Mouse (Mus musculus): Measurements from ENCODE around the gene Ddn.

Ddn gene

DNA sequence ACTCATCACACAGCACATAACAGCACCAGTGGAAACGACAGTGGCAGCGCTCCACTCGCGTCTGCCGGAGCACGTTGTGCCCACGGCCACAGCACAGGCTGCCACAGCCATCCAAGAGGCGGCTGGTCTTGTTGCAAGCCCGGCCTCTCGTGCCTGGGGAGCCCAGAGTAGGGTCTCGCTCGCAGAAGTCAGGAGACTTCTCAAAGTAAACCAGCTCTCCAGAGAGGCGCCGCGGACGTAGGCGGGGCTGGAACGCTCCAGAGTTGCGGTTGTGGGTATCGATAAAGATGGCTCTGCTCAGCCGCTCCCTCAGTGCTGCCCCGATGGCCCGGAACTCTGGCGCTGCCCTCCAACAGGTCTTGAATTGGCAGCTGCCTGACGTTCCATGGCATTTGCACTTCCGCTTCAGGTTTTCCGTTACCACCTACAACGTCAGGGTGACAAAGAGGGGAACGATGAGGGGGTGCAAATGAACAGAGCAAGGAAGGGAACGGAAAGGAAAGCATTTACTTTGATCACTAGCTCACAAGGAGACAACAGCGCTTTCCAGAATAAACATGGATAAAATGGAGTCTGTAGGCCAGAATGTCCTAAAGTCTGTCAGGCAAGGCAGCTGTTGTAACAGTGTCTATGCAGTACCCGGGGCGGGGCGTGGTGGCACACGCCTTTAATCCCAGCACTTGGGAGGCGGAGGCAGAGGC, 36.6 kb downstream of the Ddn start:
- peak; percentile 78 for DNase-seq (ENCODE audit: low read depth)

DNA sequence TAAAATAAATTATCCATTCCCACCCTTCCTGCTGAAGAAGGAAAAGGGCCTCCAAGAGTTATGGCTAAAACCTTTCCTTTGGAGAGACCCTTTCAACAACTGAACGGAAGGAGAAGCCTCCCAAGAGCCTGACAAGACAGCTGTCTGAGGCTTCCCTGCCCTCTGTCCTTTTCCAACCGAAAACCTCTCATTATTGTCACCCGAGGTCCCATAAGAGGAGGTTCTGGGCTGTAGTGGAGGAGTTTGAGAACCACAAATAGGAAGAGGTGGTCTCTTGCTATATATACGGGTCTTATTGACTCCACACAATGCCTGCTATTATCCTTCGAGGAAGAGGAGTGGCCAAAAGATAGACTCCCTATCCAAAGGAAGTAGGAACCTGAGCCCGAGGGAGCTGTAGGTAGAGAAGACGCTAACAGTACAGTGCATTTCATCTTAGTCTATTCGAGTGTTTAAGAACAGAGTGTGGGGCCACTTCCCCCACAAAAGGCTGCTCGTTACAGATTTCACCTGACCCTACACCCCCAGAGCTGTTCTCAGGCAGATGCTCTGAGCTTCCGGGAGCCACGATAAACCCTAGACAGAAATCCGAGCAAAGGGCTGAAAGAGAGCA, 37.4 kb downstream of the Ddn start:
- DNase-seq (ENCODE audit: low read depth), result no peak

DNA sequence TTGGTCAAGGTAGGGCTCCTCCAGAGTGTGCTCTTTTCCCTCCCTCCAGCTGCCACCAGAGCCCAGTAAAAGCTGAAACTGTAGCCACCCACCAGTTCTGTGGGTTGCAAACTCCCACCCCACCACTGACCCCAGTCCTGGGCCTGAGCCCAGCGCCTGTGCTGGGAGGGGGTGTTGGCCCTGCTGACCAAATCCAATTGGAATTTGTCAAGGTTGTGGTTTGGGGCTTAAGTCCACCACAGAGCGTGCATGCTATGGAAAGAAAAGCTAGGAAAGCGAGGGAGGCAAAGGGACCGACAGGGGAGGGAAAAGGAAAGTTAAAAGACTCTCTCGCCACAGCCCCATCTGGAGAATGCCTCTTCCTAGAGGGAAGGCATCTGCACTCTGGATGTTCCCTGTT, 41.0 kb downstream of the Ddn start:
- DNase-seq (ENCODE audit: low read depth), result no peak

- DNase-seq (ENCODE audit: low read depth), result no peak
These were observed 43.4 kb downstream of the Ddn start for GRCm38 (mm10) chr15:98765929-98766328.

DNA sequence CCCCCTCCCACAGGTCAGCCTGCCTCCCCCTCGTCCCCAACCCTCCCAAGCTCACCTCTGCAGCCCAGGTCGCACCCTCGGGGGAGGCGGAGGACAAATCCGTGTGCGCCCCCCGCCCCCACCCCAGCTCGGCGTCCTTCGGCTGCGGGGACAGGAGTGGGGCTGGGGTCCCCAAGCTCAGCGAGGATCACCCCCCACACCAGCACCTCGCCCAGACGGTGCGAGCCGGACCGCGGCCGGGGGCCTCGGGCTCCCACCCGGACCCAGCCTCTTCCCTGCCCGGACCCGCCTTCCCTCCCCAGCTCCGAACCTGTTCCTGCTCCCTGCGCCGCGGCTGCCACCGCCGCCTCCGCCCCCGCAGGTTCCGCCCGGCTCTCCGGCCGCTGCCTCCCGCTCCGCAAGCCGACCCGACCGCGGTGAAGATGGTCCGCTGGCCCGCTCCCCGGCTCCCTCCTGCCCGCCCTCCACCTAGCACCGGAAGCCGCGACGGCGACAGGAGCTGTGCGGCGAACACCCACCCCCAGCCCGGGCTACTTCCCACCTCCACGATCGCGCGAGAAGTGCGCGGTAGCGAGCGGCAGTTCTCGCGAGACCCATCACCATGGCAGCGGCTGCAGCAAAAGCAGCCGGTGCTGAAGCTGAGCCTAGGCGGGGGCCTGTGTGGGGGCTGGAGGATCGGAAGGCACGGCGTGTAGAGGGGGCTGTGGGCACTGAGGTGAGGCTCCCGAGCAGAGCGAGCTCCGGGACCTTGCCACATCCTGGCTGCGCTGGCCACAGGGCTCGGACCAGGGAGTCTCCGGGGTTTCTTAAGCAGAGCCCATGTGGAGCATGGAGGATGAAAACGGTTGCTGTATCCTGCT, 46.4 kb downstream of the Ddn start, which contains the start of gene Arf3:
Gene Arf3 (minus strand): TSS at position 545 of the 860 bp plus-strand sequence.
- peak; percentile 97 for DNase-seq (ENCODE audit: low read depth)

DNA sequence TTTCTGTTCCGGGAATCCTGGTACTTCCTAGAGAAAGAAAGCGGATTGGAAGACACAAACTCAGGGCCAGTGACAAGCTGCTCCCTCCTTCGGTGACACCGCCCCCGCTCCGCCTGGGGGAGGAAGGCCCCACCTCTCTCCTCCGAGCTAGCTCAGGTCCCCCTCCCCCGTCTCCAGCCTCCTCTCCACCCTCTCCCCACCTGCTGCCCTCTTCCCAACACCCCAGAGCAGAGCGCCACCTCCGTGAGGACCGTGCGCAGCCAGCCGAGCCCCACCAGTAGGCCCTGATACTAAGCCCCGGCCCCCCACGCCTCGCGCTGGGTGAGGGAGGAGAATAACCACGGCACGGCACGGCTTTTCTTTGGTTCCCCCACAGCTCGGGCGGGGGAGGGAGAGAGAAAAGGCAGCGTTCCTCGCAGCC, 47.1 kb downstream of the Ddn start:
- DNase-seq (ENCODE audit: low read depth), result peak; percentile 73

DNA sequence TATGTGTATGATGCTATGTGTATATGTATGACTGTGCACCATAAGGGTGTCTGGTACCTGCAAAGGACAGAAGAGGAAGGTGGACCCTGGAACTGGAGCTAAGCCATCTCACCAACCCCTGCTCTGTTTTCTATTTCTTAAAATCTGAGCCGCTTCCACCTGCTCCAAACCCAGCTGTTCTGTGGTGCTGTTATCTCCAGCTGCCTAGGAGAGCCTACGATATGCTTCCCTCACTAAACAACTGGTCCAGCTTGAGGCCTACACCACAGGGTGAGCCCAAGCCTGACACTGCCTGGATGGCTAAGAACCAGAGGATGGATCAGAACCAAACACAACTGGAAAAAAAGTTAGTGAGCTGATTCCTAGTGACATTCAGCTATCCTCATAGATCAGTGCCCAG, 55.2 kb downstream of the Ddn start:
- DNase-seq (ENCODE audit: low read depth), result no peak

Measured in naive thymus-derived CD4-positive, alpha-beta T cell, adult 2 months (primary cell).